Mouse (Mus musculus): Measurements from ENCODE around the gene Tppp3.

GRCm38 (mm10) chr8:105504617-105505016 lies 33.3 kb upstream of the Tppp3 start:
- TF ChIP-seq TBP (conservative IDR thresholded peaks at IDR 0.05; ENCODE audit: low read depth, low read length) (no peak), ELF1 (IDR thresholded peaks at IDR 0.05; ENCODE audit: low read depth, low read length) (no peak), CTCF (conservative IDR thresholded peaks at IDR 0.05 in 1 of 2, IDR thresholded peaks at IDR 0.05 in 1 of 2; ENCODE audit: low read depth in 2 of 2, low read length in 2 of 2) (no peak), CHD2 (IDR thresholded peaks at IDR 0.05; ENCODE audit: low read length) (no peak), MAX (IDR thresholded peaks at IDR 0.05; ENCODE audit: low read length) (no peak), POLR2A (IDR thresholded peaks at IDR 0.05; ENCODE audit: low read depth, low read length) (no peak), CHD1 (IDR thresholded peaks at IDR 0.05; ENCODE audit: low read depth, low read length) (no peak), ETS1 (conservative IDR thresholded peaks at IDR 0.05; ENCODE audit: low read depth, low read length) (no peak), GABPA (IDR thresholded peaks at IDR 0.05; ENCODE audit: insufficient replicate concordance, low read depth, low read length) (no peak), NRF1 (IDR thresholded peaks at IDR 0.05; ENCODE audit: low read depth, low read length) (no peak), KAT2A (IDR thresholded peaks at IDR 0.05; ENCODE audit: insufficient replicate concordance, low read length) (no peak), MXI1 (IDR thresholded peaks at IDR 0.05; ENCODE audit: low read depth, low read length) (no peak), UBTF (IDR thresholded peaks at IDR 0.05; ENCODE audit: low read depth, low read length) (no peak)
